Mouse (Mus musculus): ENCODE results near the gene Scn3a. TPM values are rescaled to one million over a fixed set of nuclear protein-coding genes. Genes with fewer than 3 reads are reported as not detected.

The Scn3a gene
- total and polyA plus RNA-seq, 2 experiments from 2014 or later, result 32.1 to 52.6 TPM

DNA sequence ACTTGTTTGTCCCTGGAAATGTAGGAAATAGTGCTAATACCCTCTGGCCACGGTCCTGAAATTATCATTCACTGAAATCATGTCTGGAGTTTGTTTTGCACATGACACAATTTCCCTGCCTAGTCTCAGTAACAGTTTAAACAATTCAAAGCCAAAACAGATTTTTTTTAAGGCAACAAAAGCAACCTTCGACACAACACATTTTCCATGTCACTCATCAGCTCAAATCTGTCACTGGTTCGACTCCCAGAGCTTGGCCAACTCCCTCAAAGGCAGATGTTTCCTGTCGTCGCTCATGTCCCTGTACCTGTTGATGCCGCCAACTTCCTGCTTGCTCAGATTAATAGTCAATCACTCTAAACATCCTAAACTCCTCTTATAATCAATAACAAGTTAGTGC lies 50.7 kb downstream of the Scn3a start:
- H3K4me1 ChIP-seq (ENCODE audit: insufficient read depth, low read length), result no peaks in the 10 kb centered on the region
- no peak overlapping the region for H3K27ac ChIP-seq
- no peaks in the 10 kb centered on the region for H3K9me3 ChIP-seq (ENCODE audit: low read length)
- H3K9ac ChIP-seq (replicated peaks; ENCODE audit: low read length), result no peak overlapping the region
- no peak for TF ChIP-seq CTCF (IDR thresholded peaks at IDR 0.05; ENCODE audit: low read depth)
- DNase-seq (ENCODE audit: low spot score) (no peak), ATAC-seq (no peak)
- H3K36me3 ChIP-seq (ENCODE audit: insufficient read depth, low read length), result no peaks in the 10 kb centered on the region
- 69% methylated on average over 6 of the region's 6 CpGs for WGBS
- no peaks in the 10 kb centered on the region for H3K27me3 ChIP-seq (ENCODE audit: insufficient read depth, low read length)
- no peak overlapping the region for H3K4me3 ChIP-seq (ENCODE audit: low read length)
- H3K4me2 ChIP-seq (ENCODE audit: low read depth, low read length), result no peak overlapping the region

GRCm38 (mm10) chr2:65508217-65508616 lies 59.2 kb downstream of the Scn3a start:
- DNase-seq (ENCODE audit: low spot score) (no peak), ATAC-seq (no peak)
- no peak overlapping the region for H3K4me3 ChIP-seq (ENCODE audit: low read length)
- no peaks in the 10 kb centered on the region for H3K4me1 ChIP-seq (ENCODE audit: insufficient read depth, low read length)
- no peak for TF ChIP-seq CTCF (IDR thresholded peaks at IDR 0.05; ENCODE audit: low read depth)
- H3K36me3 ChIP-seq (ENCODE audit: insufficient read depth, low read length), result no peaks in the 10 kb centered on the region; the same call in 1 of the 2 replicates
- no peak overlapping the region for H3K4me2 ChIP-seq (ENCODE audit: low read depth, low read length)
- no peak overlapping the region for H3K9ac ChIP-seq (replicated peaks; ENCODE audit: low read length)
- H3K27me3 ChIP-seq (ENCODE audit: insufficient read depth, low read length), result no peaks in the 10 kb centered on the region
- 86% methylated on average over 12 of the region's 12 CpGs for WGBS
- H3K9me3 ChIP-seq (ENCODE audit: low read length), result no peaks in the 10 kb centered on the region
- no peak overlapping the region for H3K27ac ChIP-seq

- DNase-seq (ENCODE audit: low spot score) (peak; percentile 22), ATAC-seq (no peak)
- Histone ChIP-seq H3K4me3 (ENCODE audit: low read length) (no peak overlapping the region), H3K9ac (replicated peaks; ENCODE audit: low read length) (no peak overlapping the region), H3K27ac (no peak overlapping the region), H3K4me2 (ENCODE audit: low read depth, low read length) (no peak overlapping the region), H3K4me1 (ENCODE audit: insufficient read depth, low read length) (no peaks in the 10 kb centered on the region), H3K36me3 (ENCODE audit: insufficient read depth, low read length) (no peaks in the 10 kb centered on the region), H3K9me3 (ENCODE audit: low read length) (no peaks in the 10 kb centered on the region), H3K27me3 (ENCODE audit: insufficient read depth, low read length) (no peaks in the 10 kb centered on the region)
- WGBS, result 69% methylated on average over 9 of the region's 9 CpGs
- no peak for TF ChIP-seq CTCF (IDR thresholded peaks at IDR 0.05; ENCODE audit: low read depth)
These were observed 77.0 kb downstream of the Scn3a start for GRCm38 (mm10) chr2:65490450-65490849.

DNA sequence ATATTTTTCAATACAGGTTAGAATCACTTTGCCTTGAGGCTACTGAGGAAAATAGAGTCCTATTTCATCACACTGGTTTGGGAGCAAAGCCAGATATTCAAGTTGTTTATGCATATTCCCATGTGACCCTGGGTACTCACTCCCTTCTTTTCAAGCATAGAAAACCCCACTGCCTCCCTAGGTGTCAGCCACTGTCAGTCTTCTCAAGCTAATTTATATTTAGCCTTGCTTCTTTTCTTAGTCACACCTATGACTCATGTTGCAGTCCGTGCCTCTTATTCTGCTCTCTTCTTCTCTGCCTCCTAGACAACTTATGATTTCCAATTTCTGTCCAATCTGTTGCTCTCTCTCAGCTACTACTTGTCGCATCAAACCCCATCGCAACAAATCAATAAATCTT lies 84.0 kb downstream of the Scn3a start:
- ATAC-seq, result no peak
- no peaks in the 10 kb centered on the region; the same call in 1 of the 2 replicates for H3K36me3 ChIP-seq (ENCODE audit: insufficient read depth, low read length)

GRCm38 (mm10) chr2:65481007-65481672 lies 86.3 kb downstream of the Scn3a start:
- Histone ChIP-seq H3K27me3 (ENCODE audit: insufficient read depth, low read length) (no peaks in the 10 kb centered on the region), H3K4me2 (ENCODE audit: low read depth, low read length) (no peak overlapping the region), H3K4me3 (ENCODE audit: low read length) (no peak overlapping the region), H3K36me3 (ENCODE audit: insufficient read depth, low read length) (no peaks in the 10 kb centered on the region; the same call in 1 of the 2 replicates), H3K4me1 (ENCODE audit: insufficient read depth, low read length) (no peaks in the 10 kb centered on the region), H3K27ac (no peak overlapping the region), H3K9ac (replicated peaks; ENCODE audit: low read length) (no peak overlapping the region), H3K9me3 (ENCODE audit: low read length) (no peaks in the 10 kb centered on the region)
- 80% methylated on average over 4 of the region's 4 CpGs for WGBS
- TF ChIP-seq CTCF (IDR thresholded peaks at IDR 0.05; ENCODE audit: low read depth), result no peak
- ATAC-seq, result no peak
- DNase-seq (ENCODE audit: low spot score), result no peak

More for the DNA sequence above, 84.0 kb downstream of the Scn3a start:
- TF ChIP-seq CTCF (IDR thresholded peaks at IDR 0.05; ENCODE audit: low read depth), result no peak
- Histone ChIP-seq H3K4me2 (ENCODE audit: low read depth, low read length) (no peak overlapping the region), H3K27ac (no peak overlapping the region), H3K9ac (replicated peaks; ENCODE audit: low read length) (no peak overlapping the region), H3K4me1 (ENCODE audit: insufficient read depth, low read length) (no peaks in the 10 kb centered on the region), H3K27me3 (ENCODE audit: insufficient read depth, low read length) (no peaks in the 10 kb centered on the region), H3K4me3 (ENCODE audit: low read length) (no peak overlapping the region), H3K9me3 (ENCODE audit: low read length) (no peaks in the 10 kb centered on the region)
- DNase-seq (ENCODE audit: low spot score), result no peak
- WGBS, result 73% methylated on average over 3 of the region's 3 CpGs

- peak; percentile 25 for DNase-seq (ENCODE audit: low spot score)
These were observed 96.0 kb downstream of the Scn3a start for GRCm38 (mm10) chr2:65471311-65471882.

DNA sequence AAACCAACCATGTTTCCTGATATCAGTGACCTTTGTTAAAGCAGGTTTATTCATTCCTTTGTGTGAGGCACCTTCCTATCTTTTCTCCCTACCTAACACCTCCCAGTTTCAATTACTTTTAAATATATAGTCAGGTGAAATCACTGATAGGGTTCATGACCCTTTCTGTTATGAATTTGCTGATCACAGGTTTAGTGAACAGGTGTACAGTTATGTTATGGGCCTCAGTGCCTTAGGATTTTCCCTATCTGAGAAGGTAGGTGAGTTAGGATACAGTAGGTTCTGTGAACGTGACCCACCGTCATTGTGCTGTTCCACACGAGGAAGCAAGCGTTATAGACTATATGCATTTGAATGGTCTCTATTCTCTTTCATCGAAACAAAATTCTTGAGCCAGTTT lies 101.7 kb downstream of the Scn3a start:
- no peaks in the 10 kb centered on the region for H3K9me3 ChIP-seq (ENCODE audit: low read length)
- WGBS, result 89% methylated on average over 5 of the region's 5 CpGs
- H3K4me2 ChIP-seq (ENCODE audit: low read depth, low read length), result no peak overlapping the region
- H3K4me1 ChIP-seq (ENCODE audit: insufficient read depth, low read length), result no peaks in the 10 kb centered on the region
- H3K36me3 ChIP-seq (ENCODE audit: insufficient read depth, low read length), result no peaks in the 10 kb centered on the region; the same call in 1 of the 2 replicates
- TF ChIP-seq CTCF (IDR thresholded peaks at IDR 0.05; ENCODE audit: low read depth), result no peak
- no peak overlapping the region for H3K27ac ChIP-seq
- ATAC-seq (no peak), DNase-seq (ENCODE audit: low spot score) (no peak)
- H3K9ac ChIP-seq (replicated peaks; ENCODE audit: low read length), result no peak overlapping the region
- no peak overlapping the region for H3K4me3 ChIP-seq (ENCODE audit: low read length)
- H3K27me3 ChIP-seq (ENCODE audit: insufficient read depth, low read length), result no peaks in the 10 kb centered on the region

More at GRCm38 (mm10) chr2:65471311-65471882, 96.0 kb downstream of the Scn3a start:
- WGBS, result 55% methylated on average over 11 of the region's 11 CpGs
- peak; percentile 70; the same call in 1 of the 2 replicates for ATAC-seq
- H3K4me1 ChIP-seq (ENCODE audit: insufficient read depth, low read length), result no peaks in the 10 kb centered on the region
- peak overlapping the region; percentile 16; the same call in 1 of the 2 replicates for H3K4me2 ChIP-seq (ENCODE audit: low read depth, low read length)
- H3K9ac ChIP-seq (replicated peaks; ENCODE audit: low read length), result no peak overlapping the region
- H3K36me3 ChIP-seq (ENCODE audit: insufficient read depth, low read length), result no peaks in the 10 kb centered on the region; the same call in 1 of the 2 replicates
- TF ChIP-seq CTCF (IDR thresholded peaks at IDR 0.05; ENCODE audit: low read depth), result no peak
- no peaks in the 10 kb centered on the region for H3K9me3 ChIP-seq (ENCODE audit: low read length)
- no peak overlapping the region for H3K4me3 ChIP-seq (ENCODE audit: low read length)
- H3K27ac ChIP-seq, result no peak overlapping the region
- H3K27me3 ChIP-seq (ENCODE audit: insufficient read depth, low read length), result no peaks in the 10 kb centered on the region

Data from hindbrain, postnatal 0 days (tissue).